Mouse (Mus musculus): ENCODE measurements at regions not wholly inside any gene's neighbourhood (a gene's known extent, or its start where the extent isn't known, plus 50 kb on each side); places are given as distances from the start of the nearest gene placed in this dataset.

- no peak for DNase-seq
- no peaks in the 10 kb centered on the region for H3K27me3 ChIP-seq (ENCODE audit: control insufficient read depth, insufficient read depth, low read length)
- intact Hi-C loops (cut with DNase I): loop anchor here (10.0 kb wide), 1 partner anchor 150 kb away; no protein-coding TSS in a partner anchor
- TF ChIP-seq CTCF (IDR thresholded peaks at IDR 0.05): no peak
- H3K79me2 ChIP-seq (replicated peaks; ENCODE audit: control insufficient read depth, insufficient read depth, low read length): no peaks in the 10 kb centered on the region
- H3K9ac ChIP-seq (ENCODE audit: low read depth, low read length): no peak overlapping the region
- H3K4me3 ChIP-seq: no peak overlapping the region
- H3K27ac ChIP-seq: no peak overlapping the region
- WGBS: 84% methylated on average over 3 of the region's 3 CpGs
- H3K4me1 ChIP-seq (ENCODE audit: control insufficient read depth, insufficient read depth, low read length): no peaks in the 10 kb centered on the region
- H3K36me3 ChIP-seq (ENCODE audit: control insufficient read depth, insufficient read depth, low read length): 0 out of 2 replicates have a peak, but pooled peaks cover 1% of the 10 kb centered on the region
These were observed 205.2 kb downstream of the Ptn start for GRCm38 (mm10) chr6:36604802-36605201.

DNA sequence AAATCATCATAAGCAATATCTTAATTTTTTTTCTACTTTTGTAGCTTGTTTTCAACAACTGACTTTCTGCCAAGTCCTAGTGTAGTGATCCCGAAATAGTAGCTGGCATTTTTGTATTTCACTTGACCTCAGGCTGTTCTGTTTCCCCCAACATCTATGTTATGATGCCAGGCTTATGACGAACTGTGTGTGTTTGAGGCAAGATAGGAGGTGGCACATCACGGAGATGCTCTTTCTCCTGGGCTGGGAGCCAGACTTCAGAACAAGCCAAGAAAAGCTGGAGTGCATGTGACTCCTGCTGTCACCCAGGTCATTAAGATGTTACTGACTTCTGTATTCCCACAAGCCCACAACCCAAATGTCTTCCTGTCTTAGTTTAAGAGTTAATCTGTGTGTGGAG, 208.7 kb downstream of the Chrm2 start:
- TF ChIP-seq CTCF (IDR thresholded peaks at IDR 0.05) (no peak), POLR2A (IDR thresholded peaks at IDR 0.05; ENCODE audit: insufficient read depth, low read depth, low read length) (no peak), EP300 (IDR thresholded peaks at IDR 0.05; ENCODE audit: insufficient read depth, low read depth, low read length) (0 out of 2 replicates have a peak, but pooled peaks have one; percentile 35)
- no peaks in the 10 kb centered on the region for H3K36me3 ChIP-seq (ENCODE audit: control insufficient read depth, insufficient read depth, low read length)
- peak; percentile 23 to 53 for DNase-seq
- no peak overlapping the region for H3K4me3 ChIP-seq
- no peaks in the 10 kb centered on the region for H3K27me3 ChIP-seq (ENCODE audit: control insufficient read depth, insufficient read depth, low read length)
- H3K9ac ChIP-seq (ENCODE audit: low read depth, low read length): no peak overlapping the region
- H3K79me2 ChIP-seq (replicated peaks; ENCODE audit: control insufficient read depth, insufficient read depth, low read length): no peaks in the 10 kb centered on the region
- no peaks in the 10 kb centered on the region for H3K4me1 ChIP-seq (ENCODE audit: control insufficient read depth, insufficient read depth, low read length)
- peak overlapping the region; percentile 29 for H3K27ac ChIP-seq
- WGBS: 21% methylated on average over 3 of the region's 3 CpGs
- intact Hi-C loops (cut with DNase I): loop anchor here (10.0 kb wide), 1 partner anchor 82 kb away; no protein-coding TSS in a partner anchor

- Histone ChIP-seq H3K79me2 (replicated peaks; ENCODE audit: control insufficient read depth, insufficient read depth, low read length) (no peaks in the 10 kb centered on the region), H3K27ac (no peak overlapping the region), H3K4me1 (ENCODE audit: control insufficient read depth, insufficient read depth, low read length) (no peaks in the 10 kb centered on the region), H3K27me3 (ENCODE audit: control insufficient read depth, insufficient read depth, low read length) (no peaks in the 10 kb centered on the region), H3K36me3 (ENCODE audit: control insufficient read depth, insufficient read depth, low read length) (no peaks in the 10 kb centered on the region), H3K9ac (ENCODE audit: low read depth, low read length) (no peak overlapping the region), H3K4me3 (no peak overlapping the region)
- TF ChIP-seq EP300 (IDR thresholded peaks at IDR 0.05; ENCODE audit: insufficient read depth, low read depth, low read length): no peak
- TF ChIP-seq CTCF (IDR thresholded peaks at IDR 0.05): no peak
- TF ChIP-seq POLR2A (IDR thresholded peaks at IDR 0.05; ENCODE audit: insufficient read depth, low read depth, low read length): no peak
- intact Hi-C loops (cut with DNase I): loop anchor here (10.0 kb wide), 1 partner anchor 76 kb away; no protein-coding TSS in a partner anchor
- whole genome bisulfite sequencing: 80% methylated on average over 16 of the region's 16 CpGs
- DNase-seq: no peak
These were observed 203.2 kb downstream of the Chrm2 start for GRCm38 (mm10) chr6:36590881-36591630.

DNA sequence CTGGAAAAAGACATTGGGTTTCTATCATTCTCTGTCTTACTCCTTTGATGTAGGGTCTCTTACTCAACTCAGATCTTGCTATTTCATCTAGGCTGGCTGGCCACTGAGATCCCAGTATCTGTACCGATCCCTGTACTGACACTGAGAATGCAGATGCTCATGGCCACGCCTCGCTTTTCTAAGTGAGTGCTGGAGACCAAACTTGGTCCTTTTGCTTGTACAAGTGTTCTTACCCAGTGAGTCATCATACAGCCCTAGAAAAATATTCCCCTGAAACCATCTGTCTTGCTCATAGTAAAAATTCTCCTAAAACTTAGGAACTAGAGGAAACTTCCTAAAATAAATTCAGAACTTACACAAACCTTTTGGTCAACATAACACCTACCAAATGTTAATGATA, 193.2 kb downstream of the Chrm2 start:
- no peak overlapping the region for H3K9ac ChIP-seq (ENCODE audit: low read depth, low read length)
- no peaks in the 10 kb centered on the region for H3K4me1 ChIP-seq (ENCODE audit: control insufficient read depth, insufficient read depth, low read length)
- H3K36me3 ChIP-seq (ENCODE audit: control insufficient read depth, insufficient read depth, low read length): no peaks in the 10 kb centered on the region
- H3K4me3 ChIP-seq: no peak overlapping the region
- H3K27me3 ChIP-seq (ENCODE audit: control insufficient read depth, insufficient read depth, low read length): no peaks in the 10 kb centered on the region
- DNase-seq: no peak
- no peaks in the 10 kb centered on the region for H3K79me2 ChIP-seq (replicated peaks; ENCODE audit: control insufficient read depth, insufficient read depth, low read length)
- no peak overlapping the region for H3K27ac ChIP-seq
- TF ChIP-seq CTCF (IDR thresholded peaks at IDR 0.05): no peak
- no peak for TF ChIP-seq EP300 (IDR thresholded peaks at IDR 0.05; ENCODE audit: insufficient read depth, low read depth, low read length)
- TF ChIP-seq POLR2A (IDR thresholded peaks at IDR 0.05; ENCODE audit: insufficient read depth, low read depth, low read length): no peak
- intact Hi-C loops (cut with DNase I): no loop called here
- WGBS: 88% methylated on average over 3 of the region's 3 CpGs

All from heart, adult 2 months (tissue).